Mouse (Mus musculus) testis, adult 2 months (tissue): ENCODE data around the gene Ptgds.

Experiments used
- CTCF ChIP-seq: fragments of 200-500 bp; IDR thresholded peaks from 2 replicates; pipeline ENCODE4 v1.5.1; 2012; ENCODE audit warnings: low read depth, mild to moderate bottlenecking, inconsistent platforms, low read length, moderate library complexity; ENCODE audit not compliant: control insufficient read depth, insufficient read depth, insufficient replicate concordance
- POLR2A ChIP-seq: fragments of 200-500 bp; IDR thresholded peaks from 2 replicates; pipeline ENCODE4 v1.6.1; 2012; ENCODE audit warnings: low read depth, mild to moderate bottlenecking, inconsistent platforms, low read length, moderate library complexity; ENCODE audit not compliant: control insufficient read depth

GRCm38 (mm10) chr2:25450853-25451647 lies 18.8 kb downstream of the Ptgds start:
- no peak for TF ChIP-seq CTCF
- TF ChIP-seq POLR2A, result no peak
